Mouse (Mus musculus): ENCODE results near the gene B3gnt7.

DNA sequence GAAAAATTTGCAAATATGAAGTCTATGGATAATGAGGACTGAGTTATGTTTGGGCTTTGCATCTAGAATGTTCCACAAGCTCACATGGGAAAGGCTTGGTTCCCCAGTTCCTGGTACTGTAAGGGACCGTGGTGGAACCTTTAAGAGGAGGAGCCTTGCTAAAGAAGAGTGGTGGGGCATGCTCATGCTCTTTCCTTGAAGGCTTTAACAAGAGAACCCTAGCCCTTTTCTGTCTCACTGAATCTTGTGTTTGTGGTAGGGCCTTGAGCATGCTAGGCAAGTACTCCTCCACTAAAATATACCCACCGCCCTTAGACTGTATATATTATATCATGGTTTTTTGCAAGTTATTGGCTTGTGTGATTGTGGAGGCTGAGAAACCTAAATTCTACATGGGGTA is 39.7 kb downstream of the B3gnt7 start:
- TF ChIP-seq POLR2A (IDR thresholded peaks at IDR 0.05; ENCODE audit: insufficient read depth, low read length) (no peak), EP300 (IDR thresholded peaks at IDR 0.05; ENCODE audit: insufficient read depth, low read depth, low read length) (no peak)

Data from ES-Bruce4 (cell line).